Mouse (Mus musculus) B cell, adult 2 months (primary cell): Measurements from ENCODE around the gene Hpf1.

Source experiments
- DNase-seq, 2 experiments: peaks; one replicate each; pipeline ENCODE4 v3.0.0; 2022

Gene Hpf1

GRCm38 (mm10) chr8:60889843-60890519, at the start of gene Hpf1:
Gene Hpf1 (plus strand): TSS chr8:60890418.
- peak; percentile 92 to 94 for DNase-seq

GRCm38 (mm10) chr8:60842388-60842787, 47.8 kb upstream of the Hpf1 start:
- no peak for DNase-seq

GRCm38 (mm10) chr8:60857559-60857958, 32.7 kb upstream of the Hpf1 start:
- DNase-seq = no peak

- DNase-seq = no peak
These were observed 32.1 kb upstream of the Hpf1 start for GRCm38 (mm10) chr8:60858091-60858490.

GRCm38 (mm10) chr8:60858911-60859476, 31.2 kb upstream of the Hpf1 start:
- DNase-seq = no peak

GRCm38 (mm10) chr8:60859605-60860004, 30.6 kb upstream of the Hpf1 start:
- DNase-seq = no peak

GRCm38 (mm10) chr8:60860749-60861148, 29.5 kb upstream of the Hpf1 start:
- no peak for DNase-seq

GRCm38 (mm10) chr8:60861783-60862182, 28.4 kb upstream of the Hpf1 start:
- no peak for DNase-seq

- DNase-seq = no peak
These were observed 25.3 kb upstream of the Hpf1 start for GRCm38 (mm10) chr8:60864875-60865274.

- peak; percentile 71 to 75 for DNase-seq
These were observed 24.6 kb upstream of the Hpf1 start for GRCm38 (mm10) chr8:60865504-60866114.

- peak; percentile 25 to 30 for DNase-seq
These were observed 22.6 kb upstream of the Hpf1 start for GRCm38 (mm10) chr8:60867468-60868115.

GRCm38 (mm10) chr8:60868236-60868965, 21.8 kb upstream of the Hpf1 start:
- peak; percentile 25 to 27 for DNase-seq

- no peak for DNase-seq
These were observed 20.5 kb upstream of the Hpf1 start for GRCm38 (mm10) chr8:60869761-60870160.

GRCm38 (mm10) chr8:60870231-60871193, 19.7 kb upstream of the Hpf1 start:
- no peak for DNase-seq

- DNase-seq = no peak
These were observed 11.6 kb upstream of the Hpf1 start for GRCm38 (mm10) chr8:60878617-60879016.

GRCm38 (mm10) chr8:60883419-60884137, 6.6 kb upstream of the Hpf1 start:
- peak; percentile 30 to 33 for DNase-seq

- no peak for DNase-seq
These were observed 3.5 kb upstream of the Hpf1 start for GRCm38 (mm10) chr8:60886736-60887135.

GRCm38 (mm10) chr8:60889131-60889842, 931 bp upstream of the Hpf1 start:
- no peak for DNase-seq

- DNase-seq = no peak
These were observed 279 bp downstream of the Hpf1 start for GRCm38 (mm10) chr8:60890520-60890874.

- DNase-seq = no peak
These were observed 1.5 kb downstream of the Hpf1 start for GRCm38 (mm10) chr8:60891757-60892156.

- DNase-seq = no peak
These were observed 5.7 kb downstream of the Hpf1 start for GRCm38 (mm10) chr8:60895878-60896277.
